Mouse (Mus musculus) kidney, postnatal 0 days (tissue): ENCODE measurements around the gene Gins1. TPM values are rescaled to one million over a fixed set of nuclear protein-coding genes. Genes with fewer than 3 reads are reported as not detected.

Experiments used
- ATAC-seq: fragments of 200-750 bp; cut with Nextera tagmentation; replicated peaks from 2 replicates; pipeline ENCODE4 v1.8.0; 2017; ENCODE audit warnings: low read depth, moderate number of reproducible peaks, moderate TSS enrichment, moderate library complexity; ENCODE audit not compliant: low FRiP score
- DNase-seq: peaks from one replicate; pipeline ENCODE4 v3.0.0-alpha.2; 2016; ENCODE audit warnings: low spot score
- H3K27ac ChIP-seq: fragments of 300-500 bp; sonication (generic); 2 replicates; pipeline ENCODE4 v1.5.1; 2014; ENCODE audit warnings: mild to moderate bottlenecking
- H3K27me3 ChIP-seq: fragments of 300-500 bp; sonication (generic); 2 replicates; pipeline ENCODE4 v1.6.1; 2014; ENCODE audit warnings: low read length, mixed read lengths; ENCODE audit not compliant: insufficient read depth
- H3K36me3 ChIP-seq: fragments of 300-500 bp; sonication (generic); 2 replicates; pipeline ENCODE4 v1.6.1; 2014; ENCODE audit warnings: low read length, mixed read lengths; ENCODE audit not compliant: insufficient read depth
- H3K4me1 ChIP-seq: fragments of 300-500 bp; sonication (generic); replicated peaks from 2 replicates; pipeline ENCODE4 v1.6.1; 2014; ENCODE audit warnings: antibody characterized with exemption, low read length, mixed read lengths; ENCODE audit not compliant: insufficient read depth
- H3K4me2 ChIP-seq: fragments of 300-500 bp; sonication (generic); 2 replicates; pipeline ENCODE4 v1.6.1; 2014; ENCODE audit warnings: mild to moderate bottlenecking, low read length, moderate library complexity, mixed read lengths
- H3K4me3 ChIP-seq: fragments of 300-500 bp; sonication (generic); replicated peaks from 2 replicates; pipeline ENCODE4 v1.5.1; 2014; ENCODE audit warnings: low read depth, low read length
- H3K9ac ChIP-seq: fragments of 300-500 bp; sonication (generic); 2 replicates; pipeline ENCODE4 v1.6.1; 2014; ENCODE audit warnings: low read depth, low read length
- H3K9me3 ChIP-seq: fragments of 300-500 bp; sonication (generic); replicated peaks from 2 replicates; pipeline ENCODE4 v1.6.1; 2016; ENCODE audit warnings: low read length, inconsistent platforms, mixed read lengths
- CTCF ChIP-seq: IDR thresholded peaks from 2 replicates; pipeline ENCODE4 v1.5.1; 2016; ENCODE audit warnings: antibody characterized with exemption, low read depth, mild to moderate bottlenecking, moderate library complexity
- WGBS: fragments of 180-500 bp; shearing (Covaris S2); extraction: QIAGEN DNeasy Blood & Tissue Kit; methylation state at CpG from one replicate; pipeline ENCODE4 v1.1.7; 2014; 5-methylcytosine and 5-hydroxymethylcytosine counted together
- polyA plus RNA-seq: library from polyadenylated mRNA; unstranded; fragments of >200 nt; fragmentation: Nextera tagmentation; extraction: Ambion mirVana; gene quantifications from 2 replicates; pipeline ENCODE4 v1.2.1, GENCODE M21; 2015

The Gins1 gene
- polyA plus RNA-seq, 1 experiment from 2014 or later, result 26.4 TPM

DNA sequence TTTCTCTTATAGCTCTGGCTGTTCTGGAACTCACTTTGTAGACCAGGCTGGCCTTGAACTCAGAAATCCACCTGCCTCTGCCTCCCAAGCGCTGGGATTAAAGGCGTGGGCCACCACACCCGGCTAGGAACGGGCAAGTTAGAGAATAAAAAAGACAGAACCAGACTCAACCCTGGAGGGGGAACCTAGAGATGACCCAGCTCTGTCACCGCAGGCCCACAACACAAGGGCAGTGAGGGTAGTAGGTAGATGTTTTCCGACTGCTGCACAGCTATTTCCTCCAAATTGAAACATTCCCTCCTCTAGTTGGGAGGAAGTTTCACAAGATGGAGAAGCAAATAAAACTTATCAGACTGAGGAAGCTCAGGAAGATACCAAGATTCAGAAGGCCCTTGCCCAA, 72.5 kb downstream of the Gins1 start:
- no peak for TF ChIP-seq CTCF
- no peak overlapping the region for H3K4me2 ChIP-seq
- H3K9me3 ChIP-seq, result no peaks in the 10 kb centered on the region
- no peak overlapping the region for H3K4me3 ChIP-seq
- H3K4me1 ChIP-seq, result no peaks in the 10 kb centered on the region
- 0 out of 2 replicates have a peak, but pooled peaks cover 10% of the 10 kb centered on the region for H3K36me3 ChIP-seq
- ATAC-seq (no peak), DNase-seq (no peak)
- no peak overlapping the region for H3K9ac ChIP-seq
- no peaks in the 10 kb centered on the region for H3K27me3 ChIP-seq
- 89% methylated on average over 6 of the region's 6 CpGs for WGBS
- no peak overlapping the region for H3K27ac ChIP-seq

GRCm38 (mm10) chr2:150978791-150979190, 73.6 kb downstream of the Gins1 start:
- H3K4me3 ChIP-seq, result no peak overlapping the region
- H3K27ac ChIP-seq, result no peak overlapping the region
- no peak for TF ChIP-seq CTCF
- no peak overlapping the region for H3K9ac ChIP-seq
- no peaks in the 10 kb centered on the region for H3K27me3 ChIP-seq
- H3K9me3 ChIP-seq, result no peaks in the 10 kb centered on the region
- H3K4me2 ChIP-seq, result no peak overlapping the region
- 89% methylated on average over 3 of the region's 3 CpGs for WGBS
- ATAC-seq (no peak), DNase-seq (no peak)
- H3K4me1 ChIP-seq, result no peaks in the 10 kb centered on the region
- H3K36me3 ChIP-seq, result 0 out of 2 replicates have a peak, but pooled peaks cover 6% of the 10 kb centered on the region

GRCm38 (mm10) chr2:150979861-150980620, 74.8 kb downstream of the Gins1 start:
- no peak overlapping the region for H3K27ac ChIP-seq
- no peak for TF ChIP-seq CTCF

More at GRCm38 (mm10) chr2:150979861-150980620, 74.8 kb downstream of the Gins1 start:
- Histone ChIP-seq H3K27me3 (no peaks in the 10 kb centered on the region), H3K4me3 (no peak overlapping the region), H3K9ac (no peak overlapping the region), H3K4me1 (no peaks in the 10 kb centered on the region), H3K9me3 (no peaks in the 10 kb centered on the region), H3K36me3 (0 out of 2 replicates have a peak, but pooled peaks cover 6% of the 10 kb centered on the region), H3K4me2 (no peak overlapping the region)
- ATAC-seq (no peak), DNase-seq (no peak)
- 84% methylated on average over 14 of the region's 14 CpGs for WGBS

Other genes with a start within 250 kb of the Gins1 start
- gene Acss1, start 236.9 kb upstream of the Gins1 start, polyA plus RNA-seq, result 22.2 and 25.6 TPM in 2 replicates
- not detected in 2 replicates for gene Vsx1, start 216.0 kb upstream of the Gins1 start, polyA plus RNA-seq
- gene Entpd6, start 156.4 kb upstream of the Gins1 start, polyA plus RNA-seq, result 16.3 and 18.3 TPM in 2 replicates
- gene Pygb, start 118.7 kb upstream of the Gins1 start, polyA plus RNA-seq, result 53.3 and 58.4 TPM in 2 replicates
- 70.1 and 71.3 TPM in 2 replicates for gene Abhd12, start 659 bp upstream of the Gins1 start, polyA plus RNA-seq
- 6.5 and 6.7 TPM in 2 replicates for gene Ninl, start 134.0 kb downstream of the Gins1 start, polyA plus RNA-seq
- 46.3 and 48.1 TPM in 2 replicates for gene Nanp, start 134.0 kb downstream of the Gins1 start, polyA plus RNA-seq
- not detected in 2 replicates for gene Gm14151, start 186.9 kb downstream of the Gins1 start, polyA plus RNA-seq
- not detected in 2 replicates for gene Gm14147, start 192.8 kb downstream of the Gins1 start, polyA plus RNA-seq